Mouse (Mus musculus) yolk sac, embryonic 10.5 days (tissue): ENCODE measurements at regions not wholly inside any gene's neighbourhood (a gene's known extent, or its start where the extent isn't known, plus 50 kb on each side); places are given as distances from the start of the nearest gene placed in this dataset.

Experiments used
- DNase-seq: peaks from one replicate; pipeline ENCODE4 v3.0.0-alpha.2; 2017; ENCODE audit warnings: low spot score

DNA sequence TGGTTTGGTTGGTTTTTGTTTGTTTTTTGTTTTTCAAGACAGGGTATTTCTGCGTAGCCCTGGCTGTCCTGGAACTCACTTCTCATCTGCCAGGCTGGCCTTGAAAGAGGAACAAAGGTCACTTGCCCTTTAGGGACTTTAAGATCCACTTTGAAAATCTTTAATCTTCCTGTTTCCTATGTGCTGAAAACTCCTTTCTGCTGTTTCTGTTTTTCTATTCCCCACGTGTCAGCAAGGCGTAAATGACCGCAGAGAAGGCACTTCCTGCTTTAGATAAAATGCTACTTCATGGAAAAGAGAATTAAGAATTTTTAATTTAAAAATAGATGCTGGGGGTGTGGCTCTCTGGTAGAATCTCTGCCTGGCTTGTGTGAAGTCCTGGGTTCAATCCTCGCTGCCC is 98.9 kb upstream of the Foxn2 start:
- no peak for DNase-seq

DNA sequence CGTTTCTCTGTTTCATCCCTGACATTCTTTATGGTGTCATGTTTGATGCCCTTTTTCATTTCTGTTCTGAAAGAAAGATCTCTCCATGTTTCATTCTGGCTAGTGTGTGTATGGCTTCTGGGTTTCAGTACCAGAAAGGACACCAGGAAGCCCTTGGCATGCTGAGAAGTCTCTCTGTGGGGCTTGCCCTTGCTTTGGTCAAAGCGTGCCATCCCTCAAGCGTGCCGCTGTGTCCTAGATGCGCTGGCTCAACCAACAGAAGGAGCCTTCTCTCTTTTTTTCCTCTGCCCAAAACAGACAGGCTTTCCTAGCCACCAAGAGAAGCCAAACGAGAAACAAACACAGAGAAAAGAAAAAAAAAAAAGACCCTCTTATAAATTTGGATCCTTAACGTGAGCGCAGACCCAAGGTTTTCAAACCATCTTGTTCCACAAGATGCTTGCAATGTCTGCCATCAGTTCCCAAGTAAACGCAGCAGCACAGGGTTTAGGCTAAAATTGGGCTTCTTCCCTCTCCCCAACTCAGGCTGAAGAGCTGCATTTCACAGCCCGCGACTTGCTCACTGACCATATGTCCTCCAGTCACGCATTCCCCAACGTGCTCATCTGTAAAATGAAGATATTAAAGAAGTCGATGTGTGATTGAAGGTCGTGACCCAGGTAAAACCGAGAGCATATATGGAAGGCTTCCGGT is 97.3 kb upstream of the Foxn2 start:
- no peak for DNase-seq

DNA sequence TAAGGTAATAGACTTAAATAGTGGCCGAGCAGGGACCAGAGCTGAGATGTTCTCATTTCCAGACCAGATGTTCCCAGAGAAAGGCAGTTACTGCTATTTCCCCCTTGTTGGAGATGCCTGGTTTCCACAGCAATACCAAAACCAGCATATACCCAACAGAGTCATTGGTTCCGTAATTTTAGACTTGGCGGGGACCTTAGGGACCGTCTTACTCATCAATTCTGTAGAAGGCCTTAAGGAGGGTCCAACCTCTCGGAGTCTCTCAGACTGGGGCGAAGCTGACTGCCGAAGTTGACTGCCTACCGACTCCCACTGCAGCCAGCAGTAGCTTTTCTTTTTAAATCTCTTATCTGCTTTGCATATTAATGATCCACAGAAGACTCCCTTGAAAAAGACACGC is 95.1 kb upstream of the Foxn2 start:
- DNase-seq, result no peak

DNA sequence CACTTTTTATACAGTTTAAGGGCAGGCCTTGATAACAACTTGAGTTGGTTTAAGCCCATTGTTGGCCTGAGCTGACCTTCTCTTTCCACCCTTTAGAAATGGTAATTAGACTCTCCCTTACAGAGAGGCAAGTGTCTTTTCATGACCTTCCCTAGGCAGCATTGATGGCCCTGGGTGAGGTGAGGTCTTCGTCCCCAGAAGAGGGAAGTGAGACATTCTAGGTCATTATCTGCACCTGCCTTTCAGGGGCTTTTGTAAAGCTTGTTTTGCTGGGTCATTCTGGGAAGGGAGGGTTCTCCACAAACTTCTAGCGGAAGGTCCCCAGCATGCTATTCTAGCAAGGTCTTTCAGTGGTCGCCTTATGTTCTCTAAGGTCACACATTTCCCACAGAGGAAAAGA is 93.6 kb upstream of the Foxn2 start:
- DNase-seq, result no peak

DNA sequence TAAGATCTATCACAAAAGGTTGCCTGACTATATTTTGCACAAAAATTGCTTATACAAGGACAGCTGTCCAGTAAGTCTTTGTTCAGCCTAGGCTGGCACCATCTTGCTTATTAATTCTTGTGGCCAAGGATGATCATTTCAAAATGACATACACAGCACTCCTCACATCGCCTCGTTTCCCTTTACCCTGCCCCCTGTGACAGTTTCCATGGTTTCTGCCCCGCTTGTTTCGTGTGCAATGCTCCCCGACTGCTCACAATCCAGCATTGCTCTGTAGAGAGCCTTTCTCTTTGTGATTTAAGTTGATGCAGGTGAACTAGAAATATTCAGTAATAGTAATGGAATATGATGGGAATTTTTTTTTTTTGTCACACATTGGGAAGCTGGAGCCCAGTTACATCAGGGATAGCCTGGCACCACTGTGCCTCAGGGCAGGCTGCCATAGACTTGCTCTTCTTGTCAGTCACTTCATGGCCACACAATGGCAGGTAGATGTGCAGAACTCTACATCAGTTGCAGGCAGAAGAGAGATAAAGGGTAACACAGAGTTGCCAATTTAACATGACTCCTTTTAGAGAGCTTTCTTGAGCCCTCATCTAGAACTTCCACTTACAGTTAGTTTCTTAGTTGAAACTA is 90.6 kb upstream of the Foxn2 start:
- DNase-seq, result no peak

DNA sequence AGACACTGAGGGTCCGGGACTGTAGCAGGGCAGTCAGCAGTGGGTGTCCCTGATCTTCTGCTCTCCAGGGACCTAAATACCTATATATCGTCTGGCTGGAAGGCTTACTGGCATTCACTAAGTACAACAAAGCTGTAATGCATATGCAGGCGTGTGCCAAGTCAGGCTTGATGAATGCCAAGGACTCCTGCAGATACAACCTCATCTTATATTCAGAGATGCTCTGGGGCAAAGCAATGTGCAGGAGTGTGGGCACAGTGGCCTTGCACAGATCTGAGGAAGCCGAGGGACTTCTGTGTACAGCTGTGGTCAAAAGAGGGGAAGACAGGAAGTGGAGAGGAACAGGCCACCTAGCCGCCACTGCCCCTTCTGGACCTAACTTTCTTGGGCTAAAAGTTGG is 89.5 kb upstream of the Foxn2 start:
- DNase-seq, result no peak

DNA sequence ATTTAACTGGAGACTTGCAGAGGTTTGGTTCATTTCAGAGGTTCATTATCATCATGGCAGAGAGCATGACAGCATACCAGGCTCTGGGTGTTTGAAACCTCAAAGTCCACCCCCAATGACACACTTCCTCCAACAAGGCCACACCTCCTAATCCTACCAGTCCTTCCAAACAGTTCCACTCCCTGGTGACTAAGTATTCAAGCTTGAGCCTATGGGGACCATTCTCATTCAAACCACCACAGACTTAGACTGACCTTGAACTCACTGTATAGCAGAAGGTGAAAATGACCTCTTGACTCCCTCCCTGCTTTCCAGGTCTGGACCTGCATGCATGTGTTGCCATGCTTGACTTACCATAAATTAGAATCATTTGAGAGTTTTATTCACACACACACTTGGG is 87.6 kb upstream of the Foxn2 start:
- DNase-seq, result no peak

DNA sequence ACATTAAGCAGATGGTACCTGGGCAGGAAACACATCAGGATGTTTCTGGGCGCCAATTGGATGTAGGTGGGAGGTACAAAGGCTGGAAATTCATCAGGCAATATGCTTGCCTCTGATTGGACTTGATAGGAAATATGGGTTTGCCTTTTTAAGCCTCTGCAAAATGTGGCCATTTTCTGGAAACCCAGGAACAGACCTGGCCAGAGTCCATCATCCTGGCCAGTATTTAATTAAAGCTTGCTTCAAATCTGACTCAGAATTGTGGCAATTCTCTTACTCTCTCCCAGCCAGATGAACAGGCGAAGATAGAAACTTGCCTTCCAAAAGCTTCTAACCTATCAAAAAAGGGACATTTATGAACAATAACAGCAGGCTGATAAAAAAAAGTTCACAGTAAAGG is 79.3 kb upstream of the Foxn2 start:
- no peak for DNase-seq

DNA sequence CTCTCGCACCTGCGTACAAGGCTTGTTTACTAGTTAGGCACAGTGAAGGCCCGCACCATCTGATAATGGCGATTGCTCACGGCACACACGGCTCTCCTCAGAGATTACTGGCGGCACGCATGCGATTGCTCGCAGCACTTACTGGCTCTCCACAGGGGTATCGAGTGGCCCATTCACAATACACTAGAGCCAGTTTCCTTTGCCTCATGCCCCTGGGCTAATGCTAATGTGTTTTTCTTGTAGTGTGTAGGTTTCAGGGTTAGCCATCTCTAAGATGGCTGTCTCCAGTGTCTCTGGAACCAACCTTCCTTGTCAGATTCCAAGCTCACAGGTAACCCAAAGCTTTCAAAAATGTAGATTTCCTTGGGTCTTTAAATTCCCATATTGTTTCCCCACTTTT is 78.1 kb upstream of the Foxn2 start:
- DNase-seq, result no peak

DNA sequence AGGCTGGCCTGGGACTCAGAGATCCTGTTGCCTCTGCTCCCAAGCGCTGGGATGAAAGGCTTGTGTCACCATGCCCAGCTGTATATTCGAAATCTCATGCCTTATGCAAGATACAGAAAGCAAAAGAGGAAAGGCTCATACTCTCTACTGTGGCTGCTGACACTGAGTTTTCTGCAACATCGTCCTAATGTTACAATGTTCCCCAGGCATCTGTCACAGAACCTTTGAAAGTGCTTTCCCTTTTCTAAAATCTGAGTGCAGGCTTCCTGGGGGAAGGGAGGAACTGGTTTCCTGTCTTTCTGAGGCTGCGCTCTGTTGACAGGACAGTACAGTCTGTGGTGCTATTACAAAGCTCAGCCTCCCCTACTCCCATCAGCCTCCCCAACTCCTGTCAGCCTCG is 72.6 kb upstream of the Foxn2 start:
- no peak for DNase-seq

DNA sequence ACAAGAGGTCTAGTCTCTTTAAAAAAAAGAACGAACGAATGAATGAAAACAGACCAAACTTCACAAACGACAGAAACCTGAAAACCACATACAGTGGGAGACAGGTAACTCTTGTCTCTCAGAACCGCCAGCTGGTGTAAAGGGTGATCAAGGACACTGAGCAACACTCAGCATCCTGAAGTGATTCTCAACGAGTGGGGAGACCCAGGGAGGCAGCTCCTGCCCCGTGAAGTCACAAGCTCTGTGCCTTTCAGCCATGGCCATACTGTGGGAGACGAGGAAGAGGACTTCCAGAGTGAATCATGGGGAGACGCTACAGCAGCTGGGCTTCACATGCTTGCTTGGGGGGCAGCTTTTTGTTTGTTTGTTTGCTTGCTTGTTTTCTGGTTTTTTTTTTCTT is 70.5 kb upstream of the Foxn2 start:
- DNase-seq, result no peak

DNA sequence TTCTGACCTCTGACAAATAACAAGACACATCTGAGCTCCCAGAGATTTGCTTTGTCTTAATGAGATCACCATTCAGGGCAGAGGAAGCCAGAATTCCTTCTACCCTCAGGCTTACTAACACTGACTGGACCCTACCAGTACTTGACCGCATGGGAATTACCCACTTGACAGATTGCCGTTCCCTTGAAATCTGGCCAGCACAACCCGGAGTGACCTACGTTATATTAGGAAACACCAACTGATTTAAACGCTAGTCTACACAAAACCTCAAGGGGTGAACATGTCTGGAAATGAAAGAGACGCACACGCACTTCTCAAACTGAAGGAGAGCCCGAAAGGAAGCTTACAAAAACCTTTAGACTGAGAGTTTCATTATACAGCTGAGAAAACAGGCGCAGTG is 69.8 kb upstream of the Foxn2 start:
- no peak for DNase-seq

DNA sequence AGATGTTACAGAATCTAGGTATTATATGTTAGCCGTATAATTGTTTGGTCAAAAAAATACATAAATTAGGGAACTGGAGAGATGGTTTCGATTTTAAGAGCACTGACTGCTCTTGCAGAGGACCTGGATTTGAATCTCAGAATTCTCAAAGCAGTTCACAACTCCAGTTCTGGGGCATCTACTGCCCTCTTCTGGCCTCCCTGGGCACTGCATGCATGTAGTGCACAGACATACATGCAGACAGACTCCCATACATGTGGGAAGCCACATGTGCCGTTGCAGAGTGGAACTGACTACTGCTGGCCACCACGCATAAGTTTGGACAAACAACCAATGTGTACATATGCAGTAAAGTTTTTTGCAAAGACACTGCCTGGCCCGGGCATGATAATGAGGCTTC is 62.0 kb upstream of the Foxn2 start:
- DNase-seq, result no peak

DNA sequence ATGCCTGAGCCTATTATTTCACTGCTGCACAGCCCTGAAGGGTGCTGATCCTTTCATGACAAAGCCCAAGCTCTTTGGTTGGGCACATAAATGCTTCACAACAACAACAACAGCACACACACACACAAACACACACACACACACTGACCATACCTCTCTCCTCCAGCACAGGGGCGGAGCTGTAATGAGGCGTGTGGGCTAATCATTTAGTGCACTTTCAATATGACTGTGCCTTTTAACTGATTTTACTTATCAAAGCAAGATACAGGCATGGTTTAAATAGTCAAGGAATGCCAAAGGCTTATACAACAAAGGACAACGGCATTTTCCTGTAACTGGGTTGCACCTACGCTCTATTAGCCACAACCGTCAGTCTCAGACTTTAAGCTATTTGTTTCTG is 61.1 kb upstream of the Foxn2 start:
- DNase-seq, result no peak

DNA sequence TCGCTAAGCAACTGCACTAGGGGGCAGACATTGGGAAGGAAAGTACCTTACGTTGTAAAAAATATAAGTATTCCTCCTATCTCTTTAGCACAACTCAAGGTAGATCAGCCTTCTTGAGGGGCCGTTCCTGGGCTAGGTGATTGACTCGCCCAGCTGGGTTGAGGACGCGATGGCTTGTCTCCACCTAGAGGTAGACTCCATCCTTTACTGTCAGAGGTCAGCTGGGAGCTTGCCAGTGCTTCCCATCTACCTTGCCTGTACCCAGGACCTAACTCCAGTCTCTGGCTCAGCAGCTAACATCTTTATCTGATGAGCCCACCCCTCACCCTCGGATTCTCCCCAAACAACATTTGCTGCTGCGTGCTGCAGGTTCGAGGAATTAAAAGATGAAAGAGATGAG is 59.4 kb upstream of the Foxn2 start:
- DNase-seq, result no peak

DNA sequence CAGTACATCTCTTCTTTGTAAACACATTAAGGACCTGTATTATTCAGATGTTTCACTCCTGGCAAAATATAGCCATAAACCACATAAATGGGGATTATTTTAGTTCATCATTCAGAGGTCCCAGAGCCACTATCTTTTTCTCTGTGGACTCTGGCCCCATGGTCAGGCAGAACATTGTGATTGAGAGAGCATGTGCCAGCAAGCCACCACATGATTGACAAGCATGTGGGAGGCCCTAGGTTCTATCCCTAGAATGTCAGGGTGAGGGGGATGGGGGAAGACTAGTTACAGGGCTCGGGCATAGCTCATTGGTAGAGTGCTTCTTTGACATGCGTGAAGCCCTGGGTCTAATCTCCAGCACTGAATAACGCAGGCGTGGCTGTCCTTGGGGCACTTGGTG is 57.1 kb upstream of the Foxn2 start:
- no peak for DNase-seq

DNA sequence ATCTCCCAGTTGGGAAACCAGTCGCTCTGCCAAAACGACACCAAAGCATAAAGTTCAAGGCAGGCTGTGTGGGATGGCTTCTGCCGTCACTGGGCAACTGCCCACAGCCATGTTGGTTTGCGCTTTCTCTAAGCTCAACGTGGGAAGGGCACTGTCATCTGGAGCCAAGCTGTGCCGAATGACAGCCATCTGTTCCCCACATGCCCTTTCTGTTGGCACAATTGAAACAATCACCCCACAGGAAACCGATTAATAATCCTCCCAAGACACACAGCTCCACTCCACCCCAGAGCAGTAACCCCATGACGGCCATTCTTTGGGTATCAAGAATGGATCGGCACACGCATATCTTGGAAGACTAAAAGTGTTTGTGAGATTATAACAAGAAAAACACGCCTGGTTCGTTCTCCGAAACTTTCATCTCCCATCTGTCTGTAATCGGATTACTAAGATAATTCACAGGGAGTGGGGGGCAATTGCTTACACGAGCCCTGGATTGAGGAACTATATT is 52.0 kb upstream of the Foxn2 start:
- DNase-seq, result no peak

DNA sequence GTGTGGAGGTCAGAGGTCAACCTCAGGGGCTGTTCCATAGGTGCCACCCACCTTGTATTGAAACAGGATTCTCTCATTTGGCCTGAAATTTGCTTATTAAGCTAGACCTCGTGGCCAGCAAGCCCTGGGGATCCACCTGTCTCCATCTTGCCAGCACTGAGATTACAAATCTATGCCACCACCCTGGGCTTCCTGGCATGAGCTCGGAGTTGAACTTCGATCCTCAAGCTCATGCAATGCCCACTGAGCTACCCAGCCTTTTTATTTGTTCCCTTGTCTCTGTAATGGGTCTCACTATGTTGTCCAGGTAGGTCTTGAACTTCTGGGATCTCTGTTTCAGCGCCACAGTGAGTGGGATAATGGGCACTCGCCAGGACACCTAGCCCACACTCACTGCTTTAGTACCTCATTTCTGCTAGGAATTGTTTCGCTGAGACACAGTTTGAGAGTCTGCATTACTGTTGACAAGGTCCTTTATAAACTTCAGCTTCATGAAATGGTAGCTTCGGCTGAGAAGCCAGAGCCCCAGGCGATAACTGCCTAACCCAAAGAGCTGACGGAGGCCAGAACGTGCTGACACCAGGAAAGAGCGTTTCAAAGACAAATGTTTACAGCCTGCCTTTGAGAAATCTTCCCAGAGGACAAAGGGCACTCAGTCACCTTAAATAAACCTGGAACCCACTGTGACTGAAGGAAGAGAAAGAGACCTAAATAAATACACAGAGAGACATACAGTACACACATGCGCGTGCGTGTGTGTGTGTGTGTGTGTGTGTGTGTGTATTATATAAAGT is 50.6 kb upstream of the Foxn2 start:
- DNase-seq, result peak; percentile 75
